Mouse (Mus musculus) G1E-ER4 (cell line): ENCODE results near the gene Gm11361. TPM values are rescaled to one million over a fixed set of nuclear protein-coding genes. Genes with fewer than 3 reads are reported as not detected.

ENCODE experiments used
- GATA1 ChIP-seq: IDR thresholded peaks from one replicate; pipeline ENCODE4 v1.8.0; 2012; ENCODE audit warnings: low read length, inconsistent platforms
- polyA plus RNA-seq: library from polyadenylated mRNA; stranded (reverse); fragments of >175 nt; gene quantifications from 2 replicates; pipeline ENCODE4 v1.2.3, GENCODE M21; 2012

Gm11361 gene
- polyA plus RNA-seq = 1.3 and 3.3 TPM in 2 replicates

GRCm38 (mm10) chr13:28257228-28257627, at the start of gene Gm11361:
Gene Gm11361 (plus strand): TSS chr13:28257528.
- no peak for TF ChIP-seq GATA1

DNA sequence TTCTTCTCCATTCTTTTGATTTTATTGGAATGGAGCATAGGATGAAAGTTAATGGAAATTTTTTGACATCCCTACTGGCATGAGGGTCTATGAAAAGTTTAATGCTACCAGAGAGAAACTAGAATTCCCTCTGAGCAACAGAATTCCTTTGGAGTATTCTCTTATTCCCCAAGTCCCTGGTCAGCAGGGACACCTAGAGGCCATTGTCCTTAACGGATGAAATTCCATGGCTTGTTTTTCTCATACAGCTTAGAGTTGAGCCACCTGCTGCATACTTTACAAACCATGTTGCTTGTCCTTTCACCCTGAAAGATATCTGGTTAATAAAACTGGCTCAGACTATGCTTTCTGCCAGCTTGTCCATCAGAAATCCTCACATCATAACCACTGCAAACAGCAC, 7.1 kb downstream of the Gm11361 start:
- no peak for TF ChIP-seq GATA1

DNA sequence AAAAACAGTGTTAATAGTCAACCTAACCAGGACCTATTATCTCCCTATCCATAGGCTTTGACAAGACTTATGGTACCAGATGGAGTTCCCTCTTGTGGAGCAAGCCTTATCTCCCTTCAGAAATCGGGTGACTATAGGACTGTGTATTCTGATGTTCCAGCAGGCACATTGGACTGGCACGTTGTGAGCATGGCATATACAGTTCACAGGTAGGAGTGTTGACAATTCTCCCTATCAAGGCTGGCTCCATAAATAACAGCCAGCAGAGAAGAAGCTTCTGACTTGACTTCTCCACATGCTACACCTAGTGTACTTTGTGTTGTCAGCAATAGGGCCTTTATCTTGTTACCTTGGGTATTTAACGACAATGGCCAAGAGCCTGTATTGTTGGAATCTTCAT, 30.0 kb downstream of the Gm11361 start:
- TF ChIP-seq GATA1 = no peak

DNA sequence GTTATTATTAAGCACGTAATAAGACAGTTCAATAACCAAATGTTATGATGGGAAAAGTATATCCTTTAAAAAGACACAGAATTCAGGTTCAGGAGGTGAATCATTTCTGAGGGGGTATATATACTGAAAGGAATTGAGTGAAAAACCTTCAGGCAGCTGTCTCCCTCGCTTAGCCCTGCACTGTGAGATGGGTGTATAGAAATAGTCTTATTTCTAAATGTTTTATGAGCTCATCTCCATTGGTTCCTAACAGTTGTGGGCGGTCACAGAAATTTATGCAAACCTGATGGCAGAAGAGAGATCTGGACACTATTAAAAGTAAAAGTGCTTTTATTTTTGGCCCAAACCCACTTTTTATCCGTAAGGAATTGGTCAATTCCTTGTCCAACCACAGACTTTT, 36.9 kb downstream of the Gm11361 start:
- no peak for TF ChIP-seq GATA1

DNA sequence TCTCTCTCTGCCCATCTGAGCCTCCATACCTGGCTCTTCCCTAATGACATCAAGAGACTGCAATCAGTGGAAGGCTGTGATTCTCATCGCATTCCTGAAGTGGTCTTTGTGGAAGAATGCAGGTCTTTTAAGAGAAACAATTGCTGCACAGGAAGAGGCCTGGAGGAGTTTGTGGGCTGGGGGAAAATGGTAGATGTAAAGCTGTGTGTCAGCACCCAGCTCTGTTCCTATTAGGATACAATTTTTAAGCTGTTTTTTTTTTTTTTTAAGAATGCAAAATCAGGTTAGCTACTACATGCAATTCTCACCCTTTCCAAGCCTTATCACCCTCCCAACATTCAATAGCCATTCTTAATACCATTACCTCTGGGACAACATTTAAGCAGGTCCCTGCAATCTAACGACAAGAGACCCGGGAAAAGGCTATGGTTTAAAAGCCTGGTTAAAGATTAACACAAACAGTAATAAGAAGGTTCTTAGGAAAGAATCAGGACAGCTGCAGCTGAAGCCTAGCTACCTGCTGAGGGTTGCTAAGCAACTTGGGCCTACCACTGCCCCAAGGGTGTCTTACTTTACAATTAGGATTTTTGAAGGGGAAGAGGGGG, 37.5 kb downstream of the Gm11361 start:
- TF ChIP-seq GATA1 = no peak

DNA sequence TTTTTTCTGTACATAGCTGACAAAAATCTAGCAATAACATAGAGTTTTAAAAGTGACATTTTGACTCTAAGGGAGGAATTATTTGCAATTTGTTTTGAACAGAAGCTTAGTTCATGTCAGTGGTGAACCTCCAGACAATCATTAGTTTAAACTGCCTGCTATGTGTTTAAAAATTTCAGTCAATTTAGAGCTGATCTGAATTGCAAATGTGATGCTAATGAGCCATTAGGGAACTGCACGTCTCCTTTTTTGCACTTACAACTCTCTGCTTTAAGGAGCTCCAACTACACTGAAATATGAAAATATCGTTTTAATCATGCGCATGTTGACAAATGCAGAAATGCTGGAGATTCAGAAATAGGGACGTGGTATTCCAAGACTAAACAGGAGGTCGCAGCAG, 38.2 kb downstream of the Gm11361 start:
- TF ChIP-seq GATA1 = no peak

DNA sequence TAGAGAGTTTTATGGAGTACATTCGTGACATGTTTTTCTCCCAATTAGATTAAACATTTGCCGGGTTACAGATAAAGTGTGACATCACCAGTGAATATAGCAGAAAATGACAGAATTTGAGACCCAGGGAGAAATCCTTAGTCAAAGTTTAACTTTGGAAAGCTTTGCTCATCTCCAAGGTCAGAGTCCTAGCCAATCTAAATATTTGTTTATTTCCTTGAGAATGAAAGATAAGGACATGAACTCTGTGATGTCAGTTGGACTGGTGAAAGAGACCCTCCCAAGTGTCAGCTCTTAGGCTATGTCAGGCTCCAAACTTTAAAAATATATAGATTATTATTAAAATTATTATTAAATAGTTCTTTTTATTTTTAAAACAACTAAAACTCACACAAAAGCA, 39.8 kb downstream of the Gm11361 start:
- no peak for TF ChIP-seq GATA1

GRCm38 (mm10) chr13:28297577-28297976, 40.2 kb downstream of the Gm11361 start:
- TF ChIP-seq GATA1 = no peak

Other genes with a start within 250 kb of the Gm11361 start
- not detected in 2 replicates for gene Prl4a1, start 241.3 kb upstream of the Gm11361 start, polyA plus RNA-seq
- not detected in 2 replicates for gene Prl5a1, start 115.0 kb upstream of the Gm11361 start, polyA plus RNA-seq